Mouse (Mus musculus) layer of hippocampus, adult 6 months (tissue): Measurements from ENCODE around the gene Nwd1. TPM values are rescaled to one million over a fixed set of nuclear protein-coding genes. Genes with fewer than 3 reads are reported as not detected.

Source experiments
- long read RNA-seq, 2 experiments: library from polyadenylated mRNA; unstranded; transcript quantifications; one replicate each; pipeline ENCODE4 v2.0.0; 2019 to 2020
- microRNA-seq: library from miRNA; unstranded; fragments of <30 nt; microRNA quantifications from one replicate; pipeline ENCODE4 v1.2.0, GENCODE M21; 2020
- polyA plus RNA-seq: library from polyadenylated mRNA; unstranded; fragments of <200 nt; fragmentation: Nextera tagmentation; gene quantifications from 2 replicates; pipeline ENCODE4 v1.2.3, GENCODE M21; 2021

The Nwd1 gene
- 5.3 and 6.9 TPM in 2 replicates for polyA plus RNA-seq
- long read RNA-seq, experiment 1, full-length matches to known transcripts, result 1 of 10 reads
- long read RNA-seq, experiment 1, partial matches to known transcripts, result 2 of 10 reads
- long read RNA-seq, experiment 1, other reads (novel, unspliced or antisense), result 7 of 10 reads
- long read RNA-seq, experiment 2, full-length matches to known transcripts, result 2 of 35 reads
- long read RNA-seq, experiment 2, partial matches to known transcripts, result 8 of 35 reads
- long read RNA-seq, experiment 2, other reads (novel, unspliced or antisense), result 25 of 35 reads

GRCm38 (mm10) chr8:72646060-72646767, at the start of gene Nwd1:
Gene Nwd1 (plus strand): TSS chr8:72646711.

DNA sequence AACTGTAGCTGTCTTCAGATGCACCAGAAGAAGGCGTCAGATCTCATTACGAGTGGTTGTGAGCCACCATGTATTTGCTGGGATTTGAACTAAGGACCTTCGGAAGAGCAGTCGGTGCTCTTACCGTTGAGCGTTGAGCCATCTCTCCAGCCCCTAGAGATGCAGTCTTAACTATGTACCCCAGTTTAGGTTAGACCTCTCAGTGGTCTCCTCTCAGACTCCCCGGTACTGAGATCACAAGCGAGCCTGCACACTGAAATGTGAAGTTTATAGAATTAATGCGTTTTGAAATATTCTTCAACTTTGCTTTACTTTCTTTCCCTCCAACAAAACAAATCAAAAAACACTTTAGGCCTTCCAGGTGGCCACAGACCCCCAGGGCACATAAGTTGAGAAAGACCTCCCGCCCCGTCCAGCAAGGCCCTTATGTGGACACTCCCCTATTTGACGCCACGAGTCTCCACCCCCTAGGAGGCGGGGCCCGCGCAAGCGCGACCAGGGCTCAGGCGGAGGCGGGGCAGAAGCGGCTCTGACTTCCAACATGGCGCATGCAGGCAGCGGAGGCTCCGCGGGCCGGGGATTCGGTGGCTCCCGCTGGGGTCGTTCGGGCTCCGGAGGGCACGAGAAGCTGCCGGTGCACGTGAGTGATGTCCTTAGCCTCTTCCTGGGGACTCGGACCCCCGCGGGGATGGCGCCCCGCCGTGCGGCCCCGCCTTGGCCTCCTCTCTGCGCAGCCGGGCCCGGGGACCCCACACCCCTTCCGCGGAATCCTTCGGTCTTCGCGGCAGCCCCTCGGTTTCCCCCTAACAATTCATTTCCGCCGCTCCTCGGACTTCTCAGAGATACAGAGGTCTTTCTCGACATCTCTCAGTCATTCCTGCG, 76.5 kb downstream of the Nwd1 start, which contains the start of gene Sin3b:
Gene Sin3b, plus strand, starts transcription at position 517 of the 882 bp plus-strand sequence.

GRCm38 (mm10) chr8:72761322-72762051, 115.0 kb downstream of the Nwd1 start, which contains the start of gene F2rl3:
Gene F2rl3 (plus strand): TSS chr8:72761880.

Small RNA genes lying within 50 kb of the gene (microRNA-seq; reads per million reads assigned to microRNA genes)
- not detected for gene Gm26237

Other genes with a start within 250 kb of the Nwd1 start
- 18.8 and 19.3 TPM in 2 replicates for gene Eps15l1, start 225.3 kb upstream of the Nwd1 start, polyA plus RNA-seq
- gene Calr3, start 202.8 kb upstream of the Nwd1 start, polyA plus RNA-seq, result 1.4 and 1.8 TPM in 2 replicates
- 6.5 and 6.7 TPM in 2 replicates for gene 1700030K09Rik, start 202.8 kb upstream of the Nwd1 start, polyA plus RNA-seq
- 29.2 and 34.8 TPM in 2 replicates for gene Cherp, start 171.5 kb upstream of the Nwd1 start, polyA plus RNA-seq
- gene Slc35e1, start 154.1 kb upstream of the Nwd1 start, polyA plus RNA-seq, result 4.5 and 4.7 TPM in 2 replicates
- 3.1 and 4.5 TPM in 2 replicates for gene Med26, start 98.4 kb upstream of the Nwd1 start, polyA plus RNA-seq
- gene Smim7, start 75.6 kb upstream of the Nwd1 start, polyA plus RNA-seq, result 104 and 112 TPM in 2 replicates
- 92.6 and 100 TPM in 2 replicates for gene Tmem38a, start 74.7 kb upstream of the Nwd1 start, polyA plus RNA-seq
- 50.3 and 53.4 TPM in 2 replicates for gene Sin3b, start 76.6 kb downstream of the Nwd1 start, polyA plus RNA-seq
- gene F2rl3, start 115.2 kb downstream of the Nwd1 start, polyA plus RNA-seq, result 0.14 TPM in 1 of 2 replicates, not detected in the other